Mouse (Mus musculus) C2C12 (cell line): ENCODE measurements around the gene Tmprss9.

Experiments
- MYOD1 ChIP-seq: IDR thresholded peaks from one replicate; pipeline ENCODE4 v1.6.1; 2011; ENCODE audit warnings: low read depth; ENCODE audit not compliant: control insufficient read depth, insufficient read length
- USF1 ChIP-seq: IDR thresholded peaks from one replicate; pipeline ENCODE4 v1.6.1; 2011; ENCODE audit warnings: low read depth, mild to moderate bottlenecking, control low read depth, moderate library complexity

- no peak for TF ChIP-seq USF1
- no peak for TF ChIP-seq MYOD1
Measured at GRCm38 (mm10) chr10:80913364-80914011, 41.8 kb downstream of the Tmprss9 start.
